Mouse (Mus musculus) cerebellum, adult 18-20 months (tissue): Measurements from ENCODE around the gene Chrnb4.
A peak's percentile ranks its signal among the peaks of the same experiment; 100 is the strongest.

Source experiments
- DNase-seq, 2 experiments: peaks; one replicate each; pipeline ENCODE4 v3.0.0; 2021

The Chrnb4 gene

GRCm38 (mm10) chr9:55023326-55023725 lies 25.3 kb downstream of the Chrnb4 start:
- DNase-seq: no peak

GRCm38 (mm10) chr9:55016926-55017325 lies 31.7 kb downstream of the Chrnb4 start:
- no peak for DNase-seq

- no peak for DNase-seq
Observed at GRCm38 (mm10) chr9:55010588-55011350, 37.8 kb downstream of the Chrnb4 start.

- no peak for DNase-seq
Observed at GRCm38 (mm10) chr9:55009692-55010091, 38.9 kb downstream of the Chrnb4 start.

GRCm38 (mm10) chr9:55003609-55004008 lies 45.0 kb downstream of the Chrnb4 start:
- DNase-seq: no peak

GRCm38 (mm10) chr9:54995645-54996044 lies 52.9 kb downstream of the Chrnb4 start:
- DNase-seq: no peak

- DNase-seq: no peak
Observed at GRCm38 (mm10) chr9:54994381-54994780, 54.2 kb downstream of the Chrnb4 start.

GRCm38 (mm10) chr9:54990362-54990761 lies 58.2 kb downstream of the Chrnb4 start:
- DNase-seq: no peak

- DNase-seq: no peak
Observed at GRCm38 (mm10) chr9:54982401-54982800, 66.2 kb downstream of the Chrnb4 start.

- DNase-seq: peak; percentile 4 to 6
Observed at GRCm38 (mm10) chr9:54981291-54982191, 67.0 kb downstream of the Chrnb4 start.

GRCm38 (mm10) chr9:54980674-54981073 lies 67.9 kb downstream of the Chrnb4 start, which contains the start of gene Chrna5:
TSS of gene Chrna5 (plus strand) at chr9:54980880.
- no peak for DNase-seq
